Mouse (Mus musculus) heart, embryonic 15.5 days (tissue): Measurements from ENCODE around the gene Lrrc3b. TPM values are rescaled to one million over a fixed set of nuclear protein-coding genes. Genes with fewer than 3 reads are reported as not detected.

Experiments
- ATAC-seq: fragments of 200-750 bp; cut with Nextera tagmentation; replicated peaks from 2 replicates; pipeline ENCODE4 v1.8.0; 2017; ENCODE audit warnings: low read depth, moderate TSS enrichment; ENCODE audit not compliant: insufficient number of reproducible peaks, insufficient read depth, low FRiP score
- H3K27ac ChIP-seq: fragments of 300-500 bp; sonication (generic); 2 replicates; pipeline ENCODE4 v1.5.1; 2015; ENCODE audit warnings: mild to moderate bottlenecking, inconsistent platforms
- H3K27me3 ChIP-seq: fragments of 300-500 bp; sonication (generic); 2 replicates; pipeline ENCODE4 v1.6.1; 2015; ENCODE audit warnings: inconsistent platforms
- H3K36me3 ChIP-seq: fragments of 300-500 bp; sonication (generic); 2 replicates; pipeline ENCODE4 v1.6.1; 2015; ENCODE audit warnings: mild to moderate bottlenecking, inconsistent platforms
- H3K4me1 ChIP-seq: fragments of 300-500 bp; sonication (generic); replicated peaks from 2 replicates; pipeline ENCODE4 v1.6.1; 2015; ENCODE audit warnings: inconsistent platforms
- H3K4me2 ChIP-seq: fragments of 300-500 bp; sonication (generic); 2 replicates; pipeline ENCODE4 v1.6.1; 2015; ENCODE audit warnings: inconsistent platforms, mild to moderate bottlenecking, moderate library complexity
- H3K4me3 ChIP-seq: fragments of 300-500 bp; sonication (generic); 2 replicates; pipeline ENCODE4 v1.5.1; 2015; ENCODE audit warnings: mild to moderate bottlenecking, inconsistent platforms
- H3K9ac ChIP-seq: fragments of 300-500 bp; sonication (generic); 2 replicates; pipeline ENCODE4 v1.6.1; 2015; ENCODE audit warnings: mild to moderate bottlenecking, inconsistent platforms
- H3K9me3 ChIP-seq: fragments of 300-500 bp; sonication (generic); replicated peaks from 2 replicates; pipeline ENCODE4 v1.6.1; 2016; ENCODE audit warnings: inconsistent platforms
- WGBS: fragments of 180-500 bp; shearing (Covaris S2); methylation state at CpG from one replicate; pipeline ENCODE4 v1.1.7; 2015; ENCODE audit warnings: mixed read lengths; 5-methylcytosine and 5-hydroxymethylcytosine counted together
- polyA plus RNA-seq: library from polyadenylated mRNA; unstranded; fragments of >200 nt; fragmentation: Nextera tagmentation; extraction: Ambion mirVana; gene quantifications from 2 replicates; pipeline ENCODE4 v1.2.1, GENCODE M21; 2015

The Lrrc3b gene
- polyA plus RNA-seq, 1 experiment from 2014 or later: 9.9 TPM

DNA sequence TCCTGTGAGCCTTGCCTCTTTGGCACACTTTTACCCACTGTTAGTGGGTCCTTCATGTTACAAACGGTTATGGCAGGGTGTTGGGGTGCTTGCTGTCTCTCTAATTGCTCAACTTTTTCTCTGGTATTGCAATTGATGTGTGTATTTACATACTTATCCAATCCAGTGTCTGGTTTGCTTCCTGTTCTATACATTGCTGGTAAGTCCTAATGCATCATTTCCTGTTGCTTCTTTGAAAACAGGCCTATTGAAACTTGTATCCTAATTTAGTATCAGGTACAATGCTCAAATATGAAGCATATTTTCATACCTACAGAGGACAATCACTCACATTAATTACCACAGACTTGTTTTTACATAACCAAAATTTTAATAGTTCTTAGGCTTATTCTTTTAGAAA, 107.4 kb downstream of the Lrrc3b start:
- no peak for ATAC-seq
- H3K36me3 ChIP-seq: no peaks in the 10 kb centered on the region
- WGBS: 56% methylated on average over 1 of the region's 1 CpGs
- no peak overlapping the region for H3K27ac ChIP-seq
- no peak overlapping the region for H3K4me3 ChIP-seq
- H3K27me3 ChIP-seq: no peaks in the 10 kb centered on the region
- H3K9me3 ChIP-seq: no peaks in the 10 kb centered on the region
- H3K4me1 ChIP-seq: no peaks in the 10 kb centered on the region
- H3K9ac ChIP-seq: no peak overlapping the region
- no peak overlapping the region for H3K4me2 ChIP-seq

DNA sequence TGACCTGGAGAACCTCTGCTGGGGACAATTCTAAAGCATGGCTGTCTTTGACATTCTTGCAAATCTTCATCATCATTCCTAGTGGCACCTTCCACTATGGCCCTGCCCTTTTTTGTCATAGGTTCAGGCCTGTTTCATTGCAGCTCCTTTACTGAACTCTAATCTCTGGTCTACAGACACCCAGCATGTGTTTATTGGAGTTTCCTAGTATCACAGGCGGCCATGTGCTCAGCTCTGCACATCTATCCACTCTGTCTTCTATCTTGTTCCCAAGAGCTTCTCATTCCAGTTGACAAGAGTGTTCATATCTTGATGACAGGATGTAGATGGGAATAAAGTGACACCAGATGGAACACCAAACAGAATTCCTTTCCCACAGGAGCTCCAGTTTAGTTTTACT, 108.6 kb downstream of the Lrrc3b start:
- H3K4me1 ChIP-seq: no peaks in the 10 kb centered on the region
- no peak overlapping the region for H3K4me2 ChIP-seq
- H3K27me3 ChIP-seq: no peaks in the 10 kb centered on the region
- no peaks in the 10 kb centered on the region for H3K9me3 ChIP-seq
- no peak overlapping the region for H3K4me3 ChIP-seq
- H3K9ac ChIP-seq: no peak overlapping the region
- H3K27ac ChIP-seq: no peak overlapping the region
- no peak for ATAC-seq
- H3K36me3 ChIP-seq: no peaks in the 10 kb centered on the region
- 38% methylated on average over 1 of the region's 1 CpGs for WGBS

- H3K27me3 ChIP-seq: no peaks in the 10 kb centered on the region
- WGBS: 88% methylated on average over 1 of the region's 1 CpGs
These were observed 112.9 kb downstream of the Lrrc3b start for GRCm38 (mm10) chr14:15325872-15326271.

DNA sequence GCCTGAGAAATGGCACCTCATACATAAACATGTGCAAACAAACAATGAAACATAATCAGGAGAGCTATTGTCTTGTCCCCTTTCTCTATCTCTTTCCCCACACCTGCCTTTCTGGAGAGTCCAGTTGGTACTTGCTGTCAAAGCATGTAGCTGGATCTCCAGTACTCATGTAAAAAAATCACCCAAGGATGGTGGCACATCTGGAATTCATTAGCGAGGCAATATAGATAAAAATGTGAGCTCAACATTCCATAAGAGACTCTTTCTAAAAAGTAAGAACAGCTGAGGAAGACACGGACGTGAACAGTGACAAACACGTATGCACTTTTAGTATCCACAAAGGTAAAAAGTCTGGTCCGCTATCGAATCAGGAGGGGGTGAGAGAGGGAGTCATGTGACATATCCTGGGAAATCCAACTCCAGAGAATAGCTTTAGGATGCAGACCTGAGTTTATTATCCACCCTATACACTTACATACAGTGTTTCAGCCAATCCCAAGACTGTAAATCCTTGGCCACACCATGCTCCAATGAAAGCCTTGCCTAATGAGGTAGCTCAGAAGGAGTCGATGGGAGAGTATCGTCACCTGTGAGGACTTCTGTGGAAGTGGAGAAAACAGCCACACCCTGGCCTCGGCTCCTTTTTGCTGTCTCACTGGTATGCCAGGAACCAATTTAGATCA, 116.2 kb downstream of the Lrrc3b start:
- Histone ChIP-seq H3K36me3 (no peaks in the 10 kb centered on the region), H3K27me3 (no peaks in the 10 kb centered on the region), H3K9me3 (no peaks in the 10 kb centered on the region), H3K4me2 (no peak overlapping the region), H3K4me3 (no peak overlapping the region), H3K9ac (no peak overlapping the region), H3K27ac (no peak overlapping the region), H3K4me1 (no peaks in the 10 kb centered on the region)
- 74% methylated on average over 9 of the region's 9 CpGs for WGBS
- ATAC-seq: no peak

More at GRCm38 (mm10) chr14:15325872-15326271, 112.9 kb downstream of the Lrrc3b start:
- Histone ChIP-seq H3K4me2 (no peak overlapping the region), H3K9me3 (no peaks in the 10 kb centered on the region), H3K4me3 (no peak overlapping the region), H3K9ac (no peak overlapping the region), H3K36me3 (no peaks in the 10 kb centered on the region), H3K27ac (no peak overlapping the region), H3K4me1 (no peaks in the 10 kb centered on the region)
- no peak for ATAC-seq

DNA sequence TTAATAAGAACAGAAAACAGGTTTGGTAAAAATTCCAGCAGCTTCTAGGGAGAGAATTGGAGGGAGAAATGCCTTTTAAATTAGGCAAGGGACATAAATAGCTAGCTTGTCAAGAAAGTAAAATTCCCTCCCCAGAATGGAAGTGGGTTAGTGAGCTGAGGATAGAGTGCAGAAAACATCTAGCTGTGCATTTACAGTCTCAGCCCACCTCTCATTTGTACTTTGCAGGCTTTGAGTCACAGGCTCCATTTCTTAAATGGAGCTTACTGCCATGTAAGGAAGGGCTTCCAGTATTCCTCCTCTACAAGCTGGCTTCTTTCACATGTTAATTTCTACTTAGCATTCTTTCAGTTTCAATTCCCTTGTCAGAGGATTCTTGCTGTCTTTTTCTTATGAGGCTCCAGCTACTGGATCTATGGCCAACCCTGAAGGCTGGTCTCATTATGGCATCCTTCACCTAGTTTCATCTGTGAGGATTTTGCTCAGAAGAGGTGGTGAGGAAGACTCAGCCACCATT, 119.3 kb downstream of the Lrrc3b start:
- no peaks in the 10 kb centered on the region for H3K36me3 ChIP-seq
- H3K27ac ChIP-seq: no peak overlapping the region
- no peak for ATAC-seq
- no peak overlapping the region for H3K4me3 ChIP-seq
- H3K9ac ChIP-seq: no peak overlapping the region
- H3K9me3 ChIP-seq: no peaks in the 10 kb centered on the region
- no peaks in the 10 kb centered on the region for H3K4me1 ChIP-seq
- H3K4me2 ChIP-seq: no peak overlapping the region
- no peaks in the 10 kb centered on the region for H3K27me3 ChIP-seq

- no peaks in the 10 kb centered on the region for H3K27me3 ChIP-seq
- H3K36me3 ChIP-seq: no peaks in the 10 kb centered on the region
- WGBS: 77% methylated on average over 2 of the region's 2 CpGs
- ATAC-seq: no peak
- no peak overlapping the region for H3K27ac ChIP-seq
- H3K4me1 ChIP-seq: no peaks in the 10 kb centered on the region
- H3K4me3 ChIP-seq: no peak overlapping the region
- no peaks in the 10 kb centered on the region for H3K9me3 ChIP-seq
- H3K4me2 ChIP-seq: no peak overlapping the region
- no peak overlapping the region for H3K9ac ChIP-seq
These were observed 130.2 kb downstream of the Lrrc3b start for GRCm38 (mm10) chr14:15308576-15308975.
